Mouse (Mus musculus) CD4-positive, CD25-positive, alpha-beta regulatory T cell, adult 2 months (primary cell): ENCODE data around the gene Toporsl.

Experiments
- DNase-seq: peaks from one replicate; pipeline ENCODE4 v3.0.0-alpha.2; 2012; ENCODE audit warnings: low read depth, low spot score

Gene Toporsl

DNA sequence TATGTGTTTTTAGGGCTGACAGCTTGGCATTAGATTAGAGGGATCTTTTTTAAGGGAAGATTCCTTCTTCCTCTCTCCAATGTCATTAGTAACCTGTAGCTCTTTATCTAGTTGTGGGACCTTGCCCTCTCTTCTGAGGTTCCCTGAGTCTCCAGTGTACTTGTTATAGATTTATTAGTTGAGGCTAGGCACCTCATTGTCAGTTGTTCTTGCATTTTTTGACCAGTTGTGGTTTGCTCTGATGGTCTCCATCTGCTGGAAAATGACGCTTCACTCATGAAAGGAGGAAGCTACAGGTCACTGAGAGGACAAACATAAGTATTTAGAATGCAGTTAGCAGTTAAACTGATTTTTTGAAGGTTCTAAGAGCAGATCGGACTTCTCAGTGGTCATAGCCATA is at the start of gene Toporsl:
Toporsl (plus strand) TSS at position 348 of the 400 bp plus-strand sequence.
- no peak for DNase-seq

DNA sequence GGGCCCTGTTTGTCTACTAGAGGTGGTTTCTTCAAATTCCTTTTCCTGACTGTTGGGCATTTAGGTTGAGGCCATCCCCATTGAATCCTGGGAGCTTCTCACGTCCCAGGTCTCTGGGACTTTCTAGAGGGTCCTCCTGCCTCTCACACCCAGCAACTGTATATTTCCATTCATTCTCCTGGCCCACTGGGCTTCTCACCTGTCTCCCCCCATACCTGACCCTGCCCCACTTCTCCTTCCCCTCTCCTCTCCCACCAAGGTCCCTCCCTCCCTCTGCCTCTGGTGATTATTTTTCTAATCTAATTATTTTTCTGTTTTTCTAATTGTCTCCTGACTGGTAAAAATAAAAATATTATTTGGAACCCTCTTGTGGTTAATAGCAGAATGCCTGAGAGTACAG is 38.4 kb upstream of the Toporsl start:
- DNase-seq = no peak

DNA sequence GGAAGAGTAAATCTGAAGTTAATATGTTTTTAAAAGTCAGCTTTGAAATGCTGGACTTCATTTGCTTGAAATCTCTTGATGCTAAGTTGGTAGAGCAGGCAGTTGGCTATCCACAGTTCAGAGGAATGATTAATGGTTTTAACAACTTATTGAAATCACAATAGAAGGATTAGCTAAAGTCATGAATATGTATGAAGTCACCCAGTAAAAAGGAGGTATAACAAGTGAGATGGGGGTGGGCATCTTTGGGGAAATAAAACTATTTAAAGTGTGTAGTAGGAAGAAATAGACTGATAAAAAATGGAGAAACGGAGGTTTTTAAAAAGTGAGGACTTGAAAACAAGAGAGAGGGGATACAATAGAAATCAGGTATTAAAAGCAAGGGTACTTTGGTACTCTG is 38.0 kb upstream of the Toporsl start:
- DNase-seq = no peak

DNA sequence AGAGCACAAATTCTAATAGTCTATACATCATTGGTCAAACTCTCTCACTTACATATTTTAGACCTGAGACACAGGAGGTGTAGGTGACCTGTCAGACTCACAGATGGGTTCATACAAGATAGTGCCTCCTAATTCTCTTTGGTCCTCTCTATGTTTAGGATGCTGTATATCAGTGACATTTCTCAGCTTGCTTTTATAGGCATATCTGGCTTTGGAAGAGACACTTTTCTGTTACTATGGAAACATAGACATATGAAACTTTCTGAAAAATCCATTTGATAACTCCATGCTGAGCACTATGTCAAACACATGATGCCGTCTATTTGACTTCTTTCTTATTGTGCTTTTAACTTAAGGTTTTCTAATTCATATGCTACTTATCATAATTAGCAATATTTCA is 32.2 kb upstream of the Toporsl start:
- no peak for DNase-seq

DNA sequence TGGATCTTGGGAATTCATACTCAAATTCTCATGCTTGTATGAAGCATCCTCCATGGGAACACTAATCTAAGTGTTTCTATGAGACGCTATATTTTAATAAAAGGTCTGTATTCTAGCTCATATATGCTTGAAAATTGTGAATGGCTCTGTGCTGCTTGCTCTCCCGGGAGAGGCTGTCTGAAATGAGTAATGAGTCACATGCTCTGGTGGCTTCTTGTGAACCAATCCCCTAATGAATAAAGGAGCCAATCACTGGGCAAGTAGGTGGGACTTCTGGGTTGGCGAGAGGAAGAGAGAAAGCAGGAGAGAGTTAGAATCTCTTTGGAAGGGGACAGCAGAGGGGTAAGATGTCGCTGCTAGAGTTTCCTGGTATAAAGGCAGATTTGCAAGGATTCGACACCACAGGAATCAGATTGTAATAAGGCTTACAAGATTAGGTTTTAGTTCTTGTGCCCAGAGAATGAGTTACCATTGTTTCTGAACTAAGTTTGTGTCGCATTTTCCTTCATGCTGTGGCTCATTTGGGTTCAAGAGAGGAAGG is 9.8 kb upstream of the Toporsl start:
- DNase-seq = no peak

DNA sequence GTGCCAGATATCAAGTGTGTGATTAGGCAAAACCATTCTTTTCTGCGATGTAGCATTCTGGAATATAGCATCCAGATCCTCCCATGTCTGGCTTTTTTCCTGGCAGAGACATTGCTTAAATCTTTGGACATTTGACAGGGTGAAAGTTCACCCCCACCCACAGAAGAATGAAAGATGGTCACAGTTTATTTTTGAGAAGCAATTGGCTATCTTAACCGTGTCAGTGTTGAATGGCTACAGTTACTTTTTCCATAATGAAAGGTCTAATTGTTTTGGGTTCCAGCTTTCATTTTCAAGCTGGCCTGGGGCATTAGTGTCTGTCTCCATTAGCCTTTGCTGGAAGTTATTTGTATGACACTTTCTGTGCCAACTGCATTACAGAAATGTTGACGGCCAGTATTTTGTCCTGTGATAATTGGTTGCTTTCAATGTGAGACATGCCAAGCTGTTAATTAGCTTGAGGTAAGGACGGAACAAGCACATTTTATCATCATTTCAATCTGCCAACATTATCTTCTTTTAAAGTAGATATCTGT is 2.2 kb upstream of the Toporsl start:
- DNase-seq = no peak

DNA sequence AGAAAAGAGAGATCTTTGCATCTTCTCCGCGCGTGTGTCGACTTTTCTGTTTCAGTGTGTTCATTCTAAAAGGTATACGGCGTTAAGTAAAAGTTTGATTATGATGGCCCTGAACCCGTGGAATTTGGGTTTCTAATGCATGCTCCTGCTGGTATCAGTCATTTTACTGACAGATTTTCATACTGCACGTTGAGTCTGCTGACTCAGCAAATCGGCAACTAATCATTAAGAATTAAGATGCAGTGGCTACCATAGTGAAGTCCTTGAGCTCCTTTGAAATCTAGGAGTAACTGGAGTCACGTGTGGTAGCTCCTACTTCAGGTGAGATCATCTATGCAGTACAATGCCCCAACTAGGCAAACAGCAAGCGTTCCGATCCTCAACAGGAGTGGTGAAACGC is 1.4 kb upstream of the Toporsl start:
- DNase-seq = no peak

DNA sequence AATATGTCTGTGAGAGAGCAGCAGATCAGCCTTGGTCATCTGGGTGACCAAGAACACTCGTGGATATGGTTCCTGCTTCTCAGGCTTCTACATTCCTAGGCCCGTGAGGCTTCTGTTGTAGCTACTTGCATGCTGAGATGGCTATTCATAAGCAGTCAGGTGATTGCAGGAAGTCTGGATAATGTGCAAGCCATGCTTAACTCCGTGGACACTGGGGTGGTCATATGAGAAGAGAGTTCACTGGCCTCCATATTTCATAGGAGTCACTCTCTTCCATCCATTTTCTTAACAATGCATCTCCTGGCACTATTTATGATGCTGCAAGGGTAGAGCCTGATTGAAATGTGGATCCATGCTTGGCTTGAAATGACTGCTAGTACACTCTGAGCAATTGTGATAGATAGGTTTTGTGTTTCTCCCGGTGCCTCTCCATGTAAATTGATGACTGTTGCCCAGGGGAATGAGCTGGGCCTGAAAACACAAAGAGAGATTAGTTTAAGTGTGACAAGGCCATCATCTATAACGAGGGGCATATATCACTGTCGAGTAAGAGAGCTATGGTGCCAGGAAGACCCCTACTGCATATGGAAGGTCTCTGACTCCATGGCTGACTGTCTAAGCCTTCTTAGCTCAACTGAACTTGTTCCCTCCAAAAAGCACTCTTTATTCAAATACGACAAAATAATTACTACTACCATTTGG is 2.3 kb downstream of the Toporsl start:
- DNase-seq = no peak

DNA sequence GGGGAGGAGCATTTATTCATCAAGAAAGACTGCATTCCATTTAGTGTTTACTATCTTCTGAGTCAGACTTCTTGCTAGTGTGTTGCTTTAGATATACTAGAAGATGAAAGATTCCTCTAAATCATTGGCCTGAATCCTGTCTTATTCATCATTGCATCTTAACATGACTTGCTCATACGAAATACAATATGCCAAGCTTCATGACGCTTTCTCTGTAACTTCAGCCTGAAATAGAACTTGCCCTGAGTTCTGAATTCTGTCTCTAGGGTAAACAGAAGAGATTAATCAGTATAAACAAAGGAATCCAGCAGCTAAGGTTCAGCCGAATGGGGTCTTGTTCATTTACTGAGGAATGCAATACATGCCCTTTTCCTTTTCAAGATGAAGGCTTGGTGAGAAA is 10.8 kb downstream of the Toporsl start:
- no peak for DNase-seq

DNA sequence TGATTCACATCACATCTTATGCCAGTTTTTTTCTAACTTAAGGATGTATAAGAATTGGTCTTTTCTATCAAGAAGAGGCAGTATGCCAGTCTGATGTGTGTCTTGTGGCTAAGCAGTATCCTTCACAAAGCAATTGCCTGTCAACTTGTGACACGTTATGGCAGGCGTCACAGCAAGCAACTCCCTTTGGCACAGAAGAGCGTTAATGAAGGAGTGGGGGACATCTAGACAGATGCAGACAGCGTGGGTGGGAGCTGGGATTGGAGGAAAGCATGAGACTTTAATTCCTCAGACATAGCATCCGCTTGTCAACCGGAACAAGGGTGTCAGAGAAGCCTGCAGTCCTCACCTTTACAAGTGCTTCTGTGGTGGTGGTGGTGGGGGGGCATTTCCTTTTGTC is 38.9 kb downstream of the Toporsl start:
- DNase-seq = no peak

DNA sequence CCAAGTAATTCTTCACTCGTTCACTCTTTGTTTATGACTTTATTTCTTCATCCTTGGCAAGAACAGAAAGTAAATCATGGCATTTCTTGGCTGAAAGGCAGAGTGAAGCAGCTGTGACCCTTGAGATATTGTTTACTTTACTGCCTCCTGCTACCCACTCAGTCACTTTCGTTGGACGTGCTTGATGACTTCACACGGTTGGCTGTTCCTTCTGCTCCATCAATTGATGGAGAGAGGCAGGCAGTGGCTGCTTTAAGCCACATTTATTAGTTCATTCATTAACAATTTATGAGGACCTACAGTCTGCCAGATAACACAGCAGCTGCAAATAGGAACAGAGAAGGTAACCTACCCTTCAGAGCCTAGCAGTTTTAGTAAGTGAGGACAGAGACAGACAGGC is 51.7 kb downstream of the Toporsl start:
- no peak for DNase-seq

DNA sequence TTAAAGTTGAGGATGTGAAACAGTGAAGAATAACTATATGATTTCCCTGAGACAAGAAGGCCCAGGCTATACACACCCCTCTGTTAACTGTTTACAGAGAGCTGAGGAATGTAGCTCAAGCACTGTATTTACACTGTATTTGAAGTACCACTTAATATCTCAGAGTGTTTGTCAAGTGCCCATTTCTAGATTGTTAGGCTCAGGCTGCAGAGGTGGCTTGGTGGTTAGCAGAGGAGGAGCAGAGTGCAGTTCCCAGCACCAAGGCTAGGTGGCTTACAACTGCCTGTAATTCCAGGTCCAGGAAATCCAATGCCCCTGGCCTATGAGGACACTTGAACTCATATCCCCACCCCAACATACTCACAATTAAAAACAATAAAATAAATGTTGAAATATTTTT is 63.6 kb downstream of the Toporsl start:
- DNase-seq = no peak

DNA sequence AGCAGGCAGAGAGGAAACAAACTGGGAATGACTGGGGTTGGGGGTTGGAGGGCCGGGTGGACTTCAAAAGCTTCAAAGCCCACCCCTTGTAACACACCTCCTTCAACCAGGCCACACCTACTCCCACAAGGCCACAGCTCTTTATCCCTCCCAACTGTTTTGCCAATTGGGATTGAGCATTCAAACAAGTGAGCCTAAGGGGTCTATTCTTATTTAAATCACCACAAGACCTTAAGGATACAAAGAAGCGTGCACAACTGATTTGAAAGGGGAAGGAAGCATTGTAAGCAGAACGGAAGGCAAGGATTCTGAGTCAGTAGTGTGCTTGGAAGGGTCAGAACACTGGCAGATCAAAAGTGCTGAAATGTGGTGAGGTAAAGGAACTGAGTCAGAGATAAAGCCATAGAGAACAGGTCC is 64.6 kb downstream of the Toporsl start:
- no peak for DNase-seq

DNA sequence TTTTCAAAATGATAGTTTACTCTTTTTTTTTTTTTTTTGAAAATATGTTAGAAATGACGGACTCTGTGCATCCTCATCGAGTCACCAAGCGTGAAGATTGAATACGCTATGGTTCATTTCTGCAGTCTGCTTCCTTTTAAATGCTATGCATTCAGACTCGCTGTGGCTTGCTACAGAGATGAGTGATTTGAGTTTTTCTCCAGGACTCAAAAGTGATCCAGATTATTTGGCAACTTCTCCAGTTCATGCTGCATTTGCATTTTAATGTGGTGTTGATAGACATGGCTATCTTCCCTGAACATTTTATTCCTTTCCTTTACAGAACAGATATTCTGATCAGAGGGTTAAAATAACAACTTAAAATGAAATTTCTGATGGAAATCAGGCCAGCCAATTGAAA is 65.2 kb downstream of the Toporsl start:
- DNase-seq = no peak
